Mouse (Mus musculus) urinary bladder, adult 18-20 months (tissue): Measurements from ENCODE around the gene Akr1b7.
"Not testable (repeated sequence)": the region's sequence is repeated elsewhere in the genome, so short reads cannot be mapped to it uniquely, and the experiment has no call there.

Experiments used
- DNase-seq, 2 experiments: peaks; one replicate each; pipeline ENCODE4 v3.0.0; 2022; ENCODE audit warnings: low spot score in 2 of 2, mixed read lengths in 2 of 2

Akr1b7 gene

DNA sequence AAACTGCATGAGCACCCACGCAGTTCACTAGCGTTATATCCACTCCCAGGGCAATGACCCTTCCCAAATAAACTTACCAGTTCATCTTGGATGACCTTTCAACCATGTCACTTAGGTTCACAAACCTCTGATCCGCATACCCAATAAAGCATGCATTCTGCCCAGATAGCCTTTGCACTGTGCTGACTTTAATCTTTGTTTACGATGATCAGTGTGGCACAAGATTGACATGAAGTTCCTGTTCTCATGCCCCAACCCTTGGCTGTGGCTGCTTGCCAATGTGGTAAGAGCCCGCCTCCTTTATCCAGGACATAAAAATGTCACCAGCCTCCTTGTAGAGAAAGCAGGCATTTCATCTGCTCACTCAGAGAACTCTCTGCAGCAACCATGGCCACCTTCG, at the start of gene Akr1b7:
Gene Akr1b7, plus strand, starts transcription at position 312 of the 400 bp plus-strand sequence.
- DNase-seq = peak; percentile 19 to 31

DNA sequence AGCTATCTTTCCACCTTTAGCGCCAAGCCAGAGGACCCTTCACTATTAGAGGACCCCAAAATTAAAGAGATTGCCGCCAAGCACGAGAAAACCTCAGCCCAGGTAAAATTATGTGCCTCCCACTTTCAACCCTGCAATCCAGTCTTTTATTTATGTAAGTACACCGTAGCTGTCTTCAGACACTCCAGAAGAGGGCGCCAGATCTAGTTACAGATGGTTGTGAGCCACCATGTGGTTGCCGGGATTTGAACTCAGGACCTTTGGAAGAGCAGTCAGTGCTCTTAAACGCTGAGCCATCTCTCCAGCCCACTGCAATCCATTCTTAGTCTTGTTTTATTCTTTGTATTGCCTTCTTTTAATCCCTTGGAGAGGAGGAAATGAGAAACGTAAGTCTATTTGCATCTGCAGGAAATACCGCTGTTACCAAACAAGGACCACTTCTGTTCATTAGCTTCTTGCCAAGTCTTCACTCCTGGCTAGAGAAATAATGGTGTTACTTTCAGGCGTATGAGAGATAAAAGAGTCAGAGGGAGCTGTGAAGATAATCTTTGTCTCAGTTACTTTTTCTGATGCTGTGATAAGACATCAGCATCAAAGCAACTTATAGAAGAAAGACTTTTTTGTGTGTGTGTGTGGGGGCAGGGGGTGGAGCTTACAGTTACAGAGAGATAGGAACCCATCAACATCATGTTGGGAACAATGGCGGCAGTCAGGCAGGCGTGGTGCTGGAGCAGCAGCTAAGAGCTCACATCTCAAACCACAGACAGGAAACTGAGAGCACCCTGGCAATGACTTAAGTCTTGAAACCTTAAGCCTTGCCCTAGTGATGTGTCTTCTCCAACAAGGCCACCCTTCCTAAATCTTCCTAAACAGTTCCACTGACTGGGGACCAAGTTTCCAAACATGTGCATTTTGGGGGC, 47.7 kb upstream of the Akr1b7 start:
- DNase-seq = no peak

DNA sequence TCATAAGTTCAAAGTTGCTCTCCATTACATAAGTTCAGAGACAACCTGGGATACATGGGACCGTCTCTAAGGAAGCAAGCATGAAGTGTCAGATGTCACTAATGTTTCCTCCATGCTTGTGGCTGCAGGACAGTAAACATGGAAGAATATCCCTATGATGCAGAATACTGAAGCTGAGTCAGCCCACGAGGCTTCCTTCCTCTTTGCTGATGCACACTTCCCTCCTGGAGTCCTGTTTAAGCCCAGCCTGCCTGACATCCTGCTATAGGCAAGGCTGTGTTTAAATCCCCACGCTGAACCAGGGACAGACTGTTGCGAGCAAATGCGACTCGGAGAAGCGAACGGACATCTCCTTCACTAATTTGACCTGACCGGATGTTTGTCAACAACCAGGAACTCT, 44.1 kb upstream of the Akr1b7 start:
- DNase-seq = no peak

DNA sequence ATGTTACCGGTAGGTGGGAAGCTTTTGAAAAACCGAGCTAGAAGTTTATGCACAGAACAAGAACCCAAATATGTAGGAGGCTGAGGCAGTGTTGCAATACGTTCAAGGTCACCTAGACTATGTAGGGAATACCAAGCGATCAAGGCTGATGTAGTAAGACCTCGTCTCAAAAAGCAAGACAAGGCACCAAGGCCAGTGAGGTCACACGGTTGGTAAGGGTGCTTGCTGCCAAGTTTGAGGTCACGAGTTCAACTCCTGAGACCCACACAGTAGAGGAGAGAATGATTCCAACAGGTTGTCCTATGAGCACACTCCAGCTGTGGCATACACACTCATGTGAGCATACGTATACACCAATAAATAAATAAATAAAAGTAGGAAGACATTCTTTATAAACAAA, 42.1 kb upstream of the Akr1b7 start:
- no peak for DNase-seq

DNA sequence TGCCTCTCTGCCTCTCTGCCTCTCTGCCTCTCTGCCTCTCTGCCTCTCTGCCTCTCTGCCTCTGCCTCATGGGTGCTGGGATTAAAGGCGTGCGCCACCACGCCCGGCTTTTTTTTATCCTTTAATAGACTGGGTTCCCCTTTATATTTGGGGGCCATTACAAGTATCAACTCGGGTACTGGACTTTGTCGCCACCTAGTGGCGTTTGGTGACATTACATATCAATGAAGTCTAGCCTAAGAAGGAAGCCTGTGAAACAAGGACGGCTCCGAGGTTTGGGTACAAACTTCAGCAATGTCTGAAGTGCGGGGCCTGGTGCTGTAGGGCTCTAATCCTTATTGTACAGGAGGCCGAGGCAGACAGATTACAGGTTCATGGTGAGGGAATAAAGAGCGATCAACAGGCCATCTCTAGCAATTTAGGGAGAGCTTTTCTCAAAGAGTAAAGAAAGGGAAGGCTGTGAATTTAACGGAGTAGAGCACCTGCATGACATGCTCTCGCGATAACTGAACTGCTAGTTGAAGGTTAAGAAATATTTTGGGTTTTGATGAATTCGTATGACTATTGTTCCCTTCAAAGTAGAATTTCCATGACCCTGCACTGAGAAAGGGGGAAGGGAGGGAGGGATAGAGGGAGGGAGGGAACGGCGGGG, 40.3 kb upstream of the Akr1b7 start:
- peak; percentile 70 to 71 for DNase-seq

GRCm38 (mm10) chr6:34373841-34374240, 38.3 kb upstream of the Akr1b7 start:
- DNase-seq = no peak

DNA sequence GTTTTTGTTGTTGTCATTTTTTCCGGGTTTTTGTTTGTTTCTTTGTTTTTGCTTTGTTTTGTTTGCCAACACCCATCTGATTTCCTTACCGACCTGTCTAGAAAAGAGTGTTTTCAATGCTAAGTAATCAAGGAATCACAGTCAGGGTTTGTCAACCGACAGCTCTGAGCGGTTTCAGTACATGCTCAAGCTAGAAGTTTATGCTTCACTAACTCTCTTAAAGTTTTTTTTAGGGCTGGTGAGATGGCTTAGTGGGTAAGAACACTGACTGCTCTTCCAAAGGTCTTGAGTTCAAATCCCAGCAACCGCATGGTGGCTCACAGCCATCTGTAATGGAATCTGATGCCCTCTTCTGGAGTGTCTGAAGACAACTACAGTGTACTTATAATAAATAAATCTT, 36.2 kb upstream of the Akr1b7 start:
- DNase-seq = not testable (repeated sequence)

DNA sequence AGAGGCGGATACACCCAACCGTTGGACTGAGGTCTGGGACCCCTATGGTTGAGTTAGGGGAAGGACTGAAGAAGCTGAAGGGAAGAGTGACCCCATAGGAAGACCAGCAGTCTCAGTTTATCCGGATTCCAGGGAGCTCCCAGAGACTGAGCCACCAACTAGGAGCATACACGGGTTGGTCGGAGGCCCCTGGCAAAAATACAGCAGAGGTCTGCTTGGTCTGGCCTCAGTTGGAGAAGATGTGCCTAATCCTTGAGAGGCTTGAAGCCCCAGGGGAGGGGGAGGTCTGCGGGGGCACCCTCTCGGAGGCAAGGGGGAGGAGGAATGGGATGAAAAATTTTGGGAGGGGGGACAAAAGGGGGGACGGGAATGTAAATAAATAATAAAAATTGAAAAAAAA, 28.7 kb upstream of the Akr1b7 start:
- DNase-seq = no peak

- DNase-seq = peak; percentile 76 to 79
Observed at GRCm38 (mm10) chr6:34384110-34384661, 27.9 kb upstream of the Akr1b7 start, which contains the start of gene Akr1b10. Gene Akr1b10 (plus strand): TSS chr6:34384218.

GRCm38 (mm10) chr6:34384701-34385370, 27.3 kb upstream of the Akr1b7 start:
- DNase-seq = peak; percentile 31 to 39

GRCm38 (mm10) chr6:34388420-34389156, 23.5 kb upstream of the Akr1b7 start:
- no peak for DNase-seq

DNA sequence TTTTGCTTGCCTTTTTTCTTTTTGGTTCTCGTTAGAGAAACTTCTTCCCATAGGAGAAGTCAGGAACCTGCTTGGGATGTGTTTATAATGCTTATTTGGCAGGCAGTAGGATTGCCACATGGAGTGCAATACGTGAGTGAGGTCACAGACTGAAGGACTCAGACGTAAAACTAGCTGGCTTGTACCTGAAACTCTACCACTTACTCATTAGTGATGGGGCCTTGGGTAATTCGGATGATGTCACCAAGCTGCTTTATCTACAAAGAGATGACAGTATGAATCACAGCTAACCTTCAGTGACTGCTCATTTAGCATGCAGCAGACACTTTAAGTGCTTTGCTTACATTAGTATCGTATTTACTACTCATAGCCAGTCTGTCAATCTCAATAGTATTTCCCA, 16.2 kb upstream of the Akr1b7 start:
- DNase-seq = no peak

DNA sequence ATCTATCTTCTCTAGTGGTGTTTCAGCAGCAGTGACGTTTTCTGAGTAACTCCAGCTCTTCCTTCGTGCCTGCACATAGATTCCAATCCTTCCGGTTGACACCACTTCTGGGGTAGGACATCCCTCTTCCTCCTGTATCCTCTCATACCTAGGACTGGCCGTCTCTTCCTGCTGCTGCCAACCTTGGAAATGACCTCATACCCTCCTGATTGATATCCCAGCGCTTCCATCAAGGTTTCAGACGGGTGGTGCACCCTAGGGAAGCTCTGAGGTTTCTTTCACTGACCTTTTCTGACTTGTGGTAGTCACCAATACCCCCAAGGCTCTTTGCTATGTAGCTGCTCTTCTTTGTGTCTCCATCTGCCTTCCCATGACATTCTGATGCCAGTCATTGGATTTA, 13.7 kb upstream of the Akr1b7 start:
- DNase-seq = no peak

- no peak for DNase-seq
Observed at GRCm38 (mm10) chr6:34399606-34400220, 12.4 kb upstream of the Akr1b7 start.

- no peak for DNase-seq
Observed at GRCm38 (mm10) chr6:34400696-34401095, 11.4 kb upstream of the Akr1b7 start.

GRCm38 (mm10) chr6:34406746-34407145, 5.4 kb upstream of the Akr1b7 start:
- no peak for DNase-seq

DNA sequence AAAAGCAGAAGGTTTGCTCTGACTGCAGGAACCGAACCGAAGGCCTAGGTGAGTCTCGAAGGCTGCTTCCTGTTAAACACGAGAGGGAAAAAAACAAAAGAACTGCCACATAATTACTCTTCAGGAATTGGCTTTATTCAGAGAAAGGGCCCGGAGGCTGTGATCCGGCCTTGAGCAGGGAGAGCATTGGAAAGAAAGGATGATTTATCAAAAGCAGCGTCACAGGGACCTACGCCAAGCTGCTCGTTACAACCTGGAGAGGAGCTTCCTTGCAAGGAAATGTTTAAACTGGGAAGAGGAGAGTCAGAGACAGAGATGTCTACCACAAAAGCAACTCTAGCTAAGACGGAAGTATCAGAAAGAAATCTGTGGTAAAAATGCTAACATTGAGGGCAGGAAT, 4.7 kb upstream of the Akr1b7 start:
- DNase-seq = no peak

GRCm38 (mm10) chr6:34412688-34413087, 554 bp downstream of the Akr1b7 start:
- DNase-seq = no peak

GRCm38 (mm10) chr6:34413386-34413785, 1.3 kb downstream of the Akr1b7 start:
- not testable (repeated sequence) for DNase-seq

GRCm38 (mm10) chr6:34416521-34416920, 4.4 kb downstream of the Akr1b7 start:
- DNase-seq = no peak

- no peak for DNase-seq
Observed at GRCm38 (mm10) chr6:34419071-34419470, 6.9 kb downstream of the Akr1b7 start.
